Mouse (Mus musculus) lung, embryonic 15.5 days (tissue): ENCODE measurements at regions not wholly inside any gene's neighbourhood (a gene's known extent, or its start where the extent isn't known, plus 50 kb on each side); places are given as distances from the start of the nearest gene placed in this dataset.

Source experiments
- ATAC-seq: fragments of 200-750 bp; cut with Nextera tagmentation; 2 replicates; pipeline ENCODE4 v1.8.0; 2017; ENCODE audit warnings: moderate number of reproducible peaks, borderline replicate concordance; ENCODE audit not compliant: low FRiP score, low TSS enrichment; ENCODE audit errors: extremely low read depth
- H3K27ac ChIP-seq: fragments of 300-500 bp; sonication (generic); 2 replicates; pipeline ENCODE4 v1.5.1; 2015; ENCODE audit warnings: moderate library complexity, mild to moderate bottlenecking, inconsistent platforms
- H3K27me3 ChIP-seq: fragments of 300-500 bp; sonication (generic); 2 replicates; pipeline ENCODE4 v1.6.1; 2015; ENCODE audit warnings: inconsistent platforms
- H3K36me3 ChIP-seq: fragments of 300-500 bp; sonication (generic); 2 replicates; pipeline ENCODE4 v1.6.1; 2015; ENCODE audit warnings: inconsistent platforms
- H3K4me1 ChIP-seq: fragments of 300-500 bp; sonication (generic); 2 replicates; pipeline ENCODE4 v1.6.1; 2015; ENCODE audit warnings: inconsistent platforms
- H3K4me2 ChIP-seq: fragments of 300-500 bp; sonication (generic); 2 replicates; pipeline ENCODE4 v1.6.1; 2015; ENCODE audit warnings: inconsistent platforms, mild to moderate bottlenecking, moderate library complexity
- H3K4me3 ChIP-seq: fragments of 300-500 bp; sonication (generic); 2 replicates; pipeline ENCODE4 v1.5.1; 2015; ENCODE audit warnings: mild to moderate bottlenecking, inconsistent platforms
- H3K9ac ChIP-seq: fragments of 300-500 bp; sonication (generic); 2 replicates; pipeline ENCODE4 v1.6.1; 2015; ENCODE audit warnings: inconsistent platforms
- H3K9me3 ChIP-seq: fragments of 300-500 bp; sonication (generic); 2 replicates; pipeline ENCODE4 v1.6.1; 2016; ENCODE audit warnings: inconsistent platforms
- WGBS: fragments of 180-500 bp; shearing (Covaris S2); methylation state at CpG from one replicate; pipeline ENCODE4 v1.1.7; 2015; 5-methylcytosine and 5-hydroxymethylcytosine counted together

DNA sequence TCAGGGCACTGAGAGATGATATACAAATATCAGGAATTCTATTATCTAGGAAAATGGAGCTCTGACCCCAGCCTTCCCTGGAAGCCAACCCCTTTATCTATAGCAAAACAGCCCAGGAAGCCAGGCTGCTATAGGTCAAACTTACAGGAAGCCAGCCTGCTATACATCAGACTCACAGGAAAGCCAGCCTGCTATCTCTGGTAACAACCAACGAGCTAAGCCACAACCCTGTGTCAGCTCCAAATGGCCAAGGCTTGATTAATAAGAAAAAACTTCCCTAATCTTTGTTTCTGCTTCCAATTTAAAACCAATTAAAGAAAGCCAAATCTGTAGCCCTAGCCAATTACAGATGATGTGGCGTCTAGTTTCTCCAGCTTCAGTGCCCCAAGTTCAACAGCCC is 114.4 kb upstream of the Tab2 start:
- Histone ChIP-seq H3K36me3 (no peaks in the 10 kb centered on the region), H3K9me3 (no peaks in the 10 kb centered on the region), H3K4me1 (no peaks in the 10 kb centered on the region), H3K4me2 (no peak overlapping the region), H3K27ac (no peak overlapping the region), H3K4me3 (no peak overlapping the region), H3K27me3 (no peaks in the 10 kb centered on the region), H3K9ac (no peak overlapping the region)
- WGBS = 45% methylated on average over 2 of the region's 2 CpGs
- no peak for ATAC-seq

DNA sequence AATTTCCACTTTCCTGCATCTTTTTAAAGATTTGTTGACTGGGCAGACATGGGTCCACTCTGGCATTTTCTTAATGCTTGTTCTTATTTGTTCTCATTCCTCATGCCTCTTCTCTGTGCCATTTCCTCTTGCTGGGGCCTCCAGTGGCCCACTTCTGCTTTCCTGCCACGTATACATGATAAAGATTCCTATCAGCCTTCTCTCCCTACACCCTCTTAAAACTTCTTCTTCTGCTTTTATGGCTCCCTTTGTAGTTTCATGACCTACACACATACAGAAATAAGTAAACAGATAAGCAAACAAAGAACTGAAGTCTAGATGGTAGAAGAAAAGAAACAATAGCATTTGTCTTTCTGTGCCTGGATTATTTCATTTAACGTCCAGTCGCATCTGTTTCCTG is 110.9 kb upstream of the Tab2 start:
- no peak overlapping the region for H3K27ac ChIP-seq
- no peak for ATAC-seq
- WGBS = 54% methylated on average over 3 of the region's 3 CpGs

DNA sequence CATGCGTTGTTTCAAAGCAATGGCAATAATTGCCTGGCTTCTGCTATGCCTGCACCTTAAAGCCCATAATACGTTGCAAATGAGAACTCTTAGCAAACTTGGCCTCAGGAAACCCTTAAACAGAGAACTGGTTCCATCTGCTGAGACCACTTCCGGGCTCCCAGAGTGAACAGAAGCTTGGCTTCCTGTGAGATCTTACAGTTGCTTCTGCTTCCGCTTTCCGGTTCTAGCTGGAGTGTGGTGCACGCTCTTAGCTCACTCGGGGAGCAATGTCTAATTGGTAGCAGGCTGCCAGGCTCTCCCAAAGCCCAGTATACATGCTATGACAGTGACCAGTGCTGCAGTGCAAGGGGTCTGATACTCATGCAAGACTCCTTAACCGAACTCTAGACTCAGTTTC is 109.7 kb upstream of the Tab2 start:
- no peaks in the 10 kb centered on the region for H3K27me3 ChIP-seq
- H3K9me3 ChIP-seq = no peaks in the 10 kb centered on the region
- no peak for ATAC-seq
- H3K36me3 ChIP-seq = no peaks in the 10 kb centered on the region
- H3K9ac ChIP-seq = no peak overlapping the region
- no peak overlapping the region for H3K4me3 ChIP-seq
- no peak overlapping the region for H3K4me2 ChIP-seq
- no peak overlapping the region for H3K27ac ChIP-seq
- H3K4me1 ChIP-seq = no peaks in the 10 kb centered on the region
- WGBS = 67% methylated on average over 8 of the region's 8 CpGs

More for the DNA sequence above, 110.9 kb upstream of the Tab2 start:
- Histone ChIP-seq H3K36me3 (no peaks in the 10 kb centered on the region), H3K4me2 (no peak overlapping the region), H3K27me3 (no peaks in the 10 kb centered on the region), H3K9ac (no peak overlapping the region), H3K9me3 (no peaks in the 10 kb centered on the region), H3K4me1 (no peaks in the 10 kb centered on the region), H3K4me3 (no peak overlapping the region)

DNA sequence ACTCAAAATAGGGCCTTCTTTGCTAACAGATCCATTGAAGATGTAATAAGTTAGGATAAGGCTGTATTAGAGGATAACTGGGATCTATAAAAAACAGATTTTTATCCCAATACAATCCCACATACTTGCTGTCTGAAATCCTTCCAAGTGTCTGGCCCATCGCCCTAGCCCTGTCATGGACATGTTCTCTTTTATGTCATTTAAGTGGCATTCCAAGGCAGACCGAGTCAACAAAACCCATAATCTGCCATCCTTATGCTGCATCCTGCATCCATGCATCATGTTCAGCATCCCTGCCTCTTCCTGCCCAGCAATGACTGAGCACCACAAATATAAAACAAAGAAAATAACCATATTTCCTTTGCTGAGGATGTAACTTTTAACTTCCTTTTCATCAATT is 108.3 kb upstream of the Tab2 start:
- WGBS = 64% methylated on average over 2 of the region's 2 CpGs
- H3K4me3 ChIP-seq = no peak overlapping the region
- H3K9ac ChIP-seq = no peak overlapping the region
- H3K4me2 ChIP-seq = no peak overlapping the region
- no peak overlapping the region for H3K27ac ChIP-seq
- ATAC-seq = no peak
- no peaks in the 10 kb centered on the region for H3K36me3 ChIP-seq
- no peaks in the 10 kb centered on the region for H3K27me3 ChIP-seq
- H3K9me3 ChIP-seq = no peaks in the 10 kb centered on the region
- no peaks in the 10 kb centered on the region for H3K4me1 ChIP-seq

DNA sequence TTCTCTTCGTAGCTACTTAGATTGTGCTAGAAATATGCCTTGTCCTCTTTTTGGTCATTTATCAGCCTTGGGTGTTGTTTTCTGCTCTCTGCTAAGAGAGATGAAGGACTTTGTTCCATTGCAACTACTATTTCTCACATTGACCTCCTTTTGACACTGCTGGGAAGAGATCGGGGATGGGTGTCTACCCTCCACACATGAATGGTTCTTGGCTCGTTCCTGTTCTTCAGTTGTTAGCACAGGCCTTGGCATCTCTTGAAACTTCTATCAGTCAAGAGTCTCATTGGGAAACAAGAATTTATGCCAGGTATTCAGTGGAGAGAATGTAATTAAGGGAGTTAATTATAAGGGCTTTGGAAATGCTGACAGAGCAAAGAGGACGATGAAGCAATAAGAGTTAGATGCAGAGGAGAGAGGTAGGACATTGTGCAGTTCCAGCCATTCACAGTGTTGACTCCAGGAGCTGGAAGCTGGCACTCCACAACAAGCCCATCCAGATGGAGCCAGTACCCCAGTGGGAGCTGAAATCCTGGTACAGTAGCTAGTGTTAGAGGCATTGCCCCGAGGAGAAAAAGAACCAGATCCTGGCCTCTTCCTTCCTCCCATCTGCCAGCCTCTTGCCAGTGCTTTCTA is 107.5 kb upstream of the Tab2 start:
- 80% methylated on average over 5 of the region's 5 CpGs for WGBS
- H3K27me3 ChIP-seq = no peaks in the 10 kb centered on the region
- no peak overlapping the region for H3K4me2 ChIP-seq
- H3K27ac ChIP-seq = no peak overlapping the region
- no peaks in the 10 kb centered on the region for H3K9me3 ChIP-seq
- H3K4me3 ChIP-seq = no peak overlapping the region
- H3K36me3 ChIP-seq = no peaks in the 10 kb centered on the region
- ATAC-seq = no peak
- no peaks in the 10 kb centered on the region for H3K4me1 ChIP-seq
- no peak overlapping the region for H3K9ac ChIP-seq

- no peaks in the 10 kb centered on the region for H3K27me3 ChIP-seq
- H3K4me2 ChIP-seq = no peak overlapping the region
- no peaks in the 10 kb centered on the region for H3K36me3 ChIP-seq
- no peak overlapping the region for H3K27ac ChIP-seq
- H3K4me1 ChIP-seq = no peaks in the 10 kb centered on the region
- H3K4me3 ChIP-seq = no peak overlapping the region
- ATAC-seq = no peak
- no peak overlapping the region for H3K9ac ChIP-seq
- no peaks in the 10 kb centered on the region for H3K9me3 ChIP-seq
Observed at GRCm38 (mm10) chr10:8060987-8061386, 105.0 kb upstream of the Tab2 start.

GRCm38 (mm10) chr10:8059769-8060168 is 103.7 kb upstream of the Tab2 start:
- no peak overlapping the region for H3K9ac ChIP-seq
- ATAC-seq = 0 out of 2 replicates have a peak, but pooled peaks have one; percentile 55
- 56% methylated on average over 1 of the region's 1 CpGs for WGBS

GRCm38 (mm10) chr10:8057855-8058254 is 101.8 kb upstream of the Tab2 start:
- H3K27me3 ChIP-seq = no peaks in the 10 kb centered on the region
- no peak overlapping the region for H3K4me2 ChIP-seq
- no peak overlapping the region for H3K4me3 ChIP-seq
- no peak overlapping the region for H3K27ac ChIP-seq
- no peaks in the 10 kb centered on the region for H3K4me1 ChIP-seq
- WGBS = 64% methylated on average over 5 of the region's 5 CpGs
- no peak overlapping the region for H3K9ac ChIP-seq
- H3K9me3 ChIP-seq = no peaks in the 10 kb centered on the region
- ATAC-seq = no peak
- no peaks in the 10 kb centered on the region for H3K36me3 ChIP-seq

More at GRCm38 (mm10) chr10:8059769-8060168, 103.7 kb upstream of the Tab2 start:
- no peak overlapping the region for H3K4me3 ChIP-seq
- no peak overlapping the region for H3K4me2 ChIP-seq
- H3K4me1 ChIP-seq = no peaks in the 10 kb centered on the region
- H3K36me3 ChIP-seq = no peaks in the 10 kb centered on the region
- no peak overlapping the region for H3K27ac ChIP-seq
- no peaks in the 10 kb centered on the region for H3K27me3 ChIP-seq
- no peaks in the 10 kb centered on the region for H3K9me3 ChIP-seq

DNA sequence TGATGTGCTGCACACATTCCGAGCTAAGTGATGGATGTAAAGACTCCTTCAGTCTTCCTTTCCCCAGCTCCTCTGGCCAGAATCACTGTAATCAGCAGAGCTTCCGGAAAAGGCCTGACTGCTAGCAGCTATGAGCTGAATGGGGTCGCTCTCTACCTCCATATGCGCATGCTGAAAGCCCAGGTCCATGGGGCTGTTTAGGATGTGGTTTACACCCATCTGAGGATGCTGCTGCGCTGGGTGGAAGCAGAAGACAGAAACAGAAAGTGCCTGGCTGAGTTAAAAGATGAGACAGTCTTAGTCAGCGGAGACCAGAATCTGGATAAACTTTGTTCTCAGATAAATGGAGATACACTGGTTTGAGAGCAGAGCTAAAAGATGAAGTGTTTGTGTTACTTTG is 99.3 kb upstream of the Tab2 start:
- Histone ChIP-seq H3K27me3 (no peaks in the 10 kb centered on the region), H3K9ac (no peak overlapping the region), H3K9me3 (no peaks in the 10 kb centered on the region), H3K4me2 (no peak overlapping the region), H3K36me3 (no peaks in the 10 kb centered on the region), H3K4me3 (no peak overlapping the region), H3K4me1 (no peaks in the 10 kb centered on the region), H3K27ac (no peak overlapping the region)
- ATAC-seq = no peak
- WGBS = 68% methylated on average over 6 of the region's 6 CpGs

GRCm38 (mm10) chr10:8043416-8044163 is 87.6 kb upstream of the Tab2 start:
- H3K27ac ChIP-seq = no peak overlapping the region
- H3K4me2 ChIP-seq = no peak overlapping the region
- ATAC-seq = no peak
- no peaks in the 10 kb centered on the region for H3K27me3 ChIP-seq
- no peaks in the 10 kb centered on the region for H3K36me3 ChIP-seq
- no peak overlapping the region for H3K9ac ChIP-seq
- no peak overlapping the region for H3K4me3 ChIP-seq
- 79% methylated on average over 3 of the region's 3 CpGs for WGBS
- no peaks in the 10 kb centered on the region for H3K9me3 ChIP-seq
- no peaks in the 10 kb centered on the region for H3K4me1 ChIP-seq

GRCm38 (mm10) chr10:8042306-8042705 is 86.3 kb upstream of the Tab2 start:
- Histone ChIP-seq H3K27ac (no peak overlapping the region), H3K4me3 (no peak overlapping the region), H3K27me3 (no peaks in the 10 kb centered on the region), H3K4me2 (no peak overlapping the region), H3K4me1 (no peaks in the 10 kb centered on the region), H3K9ac (no peak overlapping the region), H3K36me3 (no peaks in the 10 kb centered on the region), H3K9me3 (no peaks in the 10 kb centered on the region)
- ATAC-seq = no peak
- 85% methylated on average over 6 of the region's 6 CpGs for WGBS

DNA sequence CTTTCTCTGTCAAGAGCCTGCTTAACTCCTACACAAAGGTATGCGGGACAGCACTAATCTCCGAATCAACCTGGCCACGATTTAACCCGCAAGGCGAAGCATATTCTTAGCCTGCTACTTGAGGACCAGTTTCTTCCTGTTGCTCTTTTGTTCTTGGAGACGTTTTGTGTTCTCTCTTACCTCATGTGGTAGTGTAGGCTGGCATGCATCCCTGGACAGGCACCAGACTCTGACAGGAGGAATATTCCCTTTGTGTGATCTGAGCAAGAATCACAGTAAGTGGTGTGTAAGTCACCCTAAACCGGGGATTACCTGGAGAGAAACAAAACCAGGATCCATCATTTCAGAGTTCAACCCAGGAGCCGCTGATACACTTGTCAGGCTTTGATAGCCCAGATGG is 85.8 kb upstream of the Tab2 start:
- no peak overlapping the region for H3K27ac ChIP-seq

More for the DNA sequence above, 85.8 kb upstream of the Tab2 start:
- 55% methylated on average over 8 of the region's 8 CpGs for WGBS
- Histone ChIP-seq H3K36me3 (no peaks in the 10 kb centered on the region), H3K4me3 (no peak overlapping the region), H3K4me1 (no peaks in the 10 kb centered on the region), H3K9me3 (no peaks in the 10 kb centered on the region), H3K27me3 (no peaks in the 10 kb centered on the region), H3K9ac (no peak overlapping the region), H3K4me2 (no peak overlapping the region)
- no peak for ATAC-seq
